Mouse (Mus musculus) forebrain, embryonic 12.5 days (tissue): ENCODE measurements around the gene Olfr70. TPM values are rescaled to one million over a fixed set of nuclear protein-coding genes. Genes with fewer than 3 reads are reported as not detected.

Source experiments
- ATAC-seq: fragments of 200-750 bp; cut with Nextera tagmentation; 2 replicates; pipeline ENCODE4 v1.8.0; 2017; ENCODE audit warnings: moderate TSS enrichment; ENCODE audit not compliant: low FRiP score
- H3K27ac ChIP-seq: fragments of 300-500 bp; sonication (generic); 2 replicates; pipeline ENCODE4 v1.5.1; 2016; ENCODE audit warnings: mild to moderate bottlenecking
- H3K27me3 ChIP-seq: fragments of 300-500 bp; sonication (generic); 2 replicates; pipeline ENCODE4 v1.6.1; 2016; ENCODE audit warnings: mild to moderate bottlenecking
- H3K36me3 ChIP-seq: fragments of 300-500 bp; sonication (generic); replicated peaks from 2 replicates; pipeline ENCODE4 v1.6.1; 2016; ENCODE audit warnings: mild to moderate bottlenecking
- H3K4me1 ChIP-seq: fragments of 300-500 bp; sonication (generic); 2 replicates; pipeline ENCODE4 v1.6.1; 2016
- H3K4me2 ChIP-seq: fragments of 300-500 bp; sonication (generic); 2 replicates; pipeline ENCODE4 v1.6.1; 2016; ENCODE audit warnings: mild to moderate bottlenecking, moderate library complexity
- H3K4me3 ChIP-seq: fragments of 300-500 bp; sonication (generic); replicated peaks from 2 replicates; pipeline ENCODE4 v1.5.1; 2016; ENCODE audit warnings: mild to moderate bottlenecking
- H3K9ac ChIP-seq: fragments of 300-500 bp; sonication (generic); 2 replicates; pipeline ENCODE4 v1.6.1; 2016; ENCODE audit warnings: mild to moderate bottlenecking
- H3K9me3 ChIP-seq: fragments of 300-500 bp; sonication (generic); 2 replicates; pipeline ENCODE4 v1.6.1; 2016
- WGBS: fragments of 180-500 bp; shearing (Covaris S2); methylation state at CpG from one replicate; pipeline ENCODE4 v1.1.7; 2016; 5-methylcytosine and 5-hydroxymethylcytosine counted together
- polyA plus RNA-seq: library from polyadenylated mRNA; unstranded; fragments of >200 nt; fragmentation: Nextera tagmentation; extraction: Ambion mirVana; gene quantifications from 2 replicates; pipeline ENCODE4 v1.2.1, GENCODE M21; 2016

Olfr70 gene
- polyA plus RNA-seq, 1 experiment from 2014 or later, result not detected

DNA sequence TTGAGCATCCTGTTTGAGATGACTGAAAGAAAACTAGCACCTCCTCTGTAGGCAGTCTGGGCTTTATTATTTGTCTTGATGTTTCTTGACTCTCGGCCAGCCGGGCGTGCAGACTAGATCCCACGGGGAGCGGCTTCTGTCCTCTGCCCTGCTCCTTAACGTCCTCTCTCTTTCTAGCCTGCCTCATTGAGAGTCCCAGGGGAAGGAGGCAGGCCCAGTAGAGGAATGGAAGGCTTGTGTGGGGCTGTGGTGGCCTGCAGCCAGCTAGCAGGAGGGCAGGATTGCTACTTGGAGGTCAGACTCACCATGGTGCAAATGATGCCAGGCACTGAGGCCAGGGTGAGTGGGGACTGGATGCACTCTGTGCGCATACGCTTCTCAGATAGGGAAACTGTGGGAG, 3.2 kb upstream of the Olfr70 start:
- 87% methylated on average over 8 of the region's 8 CpGs for WGBS
- Histone ChIP-seq H3K27me3 (no peaks in the 10 kb centered on the region), H3K4me3 (no peak overlapping the region), H3K36me3 (no peaks in the 10 kb centered on the region), H3K9ac (no peak overlapping the region), H3K27ac (no peak overlapping the region), H3K9me3 (no peaks in the 10 kb centered on the region), H3K4me1 (peaks cover 3% of the 10 kb centered on the region; the same call in 1 of the 2 replicates), H3K4me2 (no peak overlapping the region)
- no peak for ATAC-seq

DNA sequence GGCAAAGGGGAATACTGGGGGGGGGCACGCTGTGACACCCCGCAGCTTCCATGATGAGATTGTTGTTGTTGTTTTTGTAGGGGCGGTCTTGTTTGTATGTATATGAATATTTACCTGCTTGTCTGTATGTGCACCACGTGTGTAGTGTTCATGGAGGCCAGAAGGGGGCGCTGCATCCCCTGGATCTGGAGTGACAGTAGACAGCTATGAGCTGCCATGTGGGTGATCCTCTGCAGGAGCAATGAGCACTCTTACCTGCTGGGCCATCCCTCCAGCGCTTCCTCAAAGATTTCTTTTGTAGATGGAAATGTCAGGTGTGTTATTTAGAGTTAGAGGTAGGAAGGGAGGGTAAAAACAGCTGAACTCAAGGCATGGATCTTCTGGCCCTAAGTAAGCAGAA, 2.8 kb upstream of the Olfr70 start:
- no peak for ATAC-seq
- no peaks in the 10 kb centered on the region for H3K36me3 ChIP-seq
- no peak overlapping the region for H3K27ac ChIP-seq
- no peaks in the 10 kb centered on the region for H3K9me3 ChIP-seq
- H3K4me2 ChIP-seq, result no peak overlapping the region
- peaks cover 3% of the 10 kb centered on the region; the same call in 1 of the 2 replicates for H3K4me1 ChIP-seq
- no peak overlapping the region for H3K4me3 ChIP-seq
- 73% methylated on average over 6 of the region's 6 CpGs for WGBS
- no peak overlapping the region for H3K9ac ChIP-seq
- no peaks in the 10 kb centered on the region for H3K27me3 ChIP-seq

DNA sequence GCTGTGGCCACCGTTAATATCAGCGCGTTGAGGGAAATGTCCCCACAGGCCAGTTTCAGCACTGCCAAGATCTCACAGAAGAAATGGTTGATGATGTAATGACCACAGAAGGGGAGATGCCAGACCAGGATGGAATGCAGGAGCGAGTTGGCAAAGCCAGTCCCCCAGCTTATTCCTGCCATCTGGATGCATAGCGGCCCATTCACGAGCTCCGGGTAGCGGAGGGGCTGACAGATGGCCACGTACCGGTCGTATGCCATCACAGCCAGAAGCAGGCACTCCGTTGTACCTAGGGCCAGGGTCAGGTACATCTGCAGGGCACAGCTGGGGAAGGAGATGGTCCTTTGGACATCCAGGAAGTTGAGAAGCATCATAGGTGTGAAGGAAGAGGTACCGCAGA, 4.0 kb downstream of the Olfr70 start:
- no peaks in the 10 kb centered on the region for H3K9me3 ChIP-seq
- H3K4me2 ChIP-seq, result no peak overlapping the region
- no peak overlapping the region for H3K9ac ChIP-seq
- no peaks in the 10 kb centered on the region for H3K27me3 ChIP-seq
- ATAC-seq, result no peak
- no peaks in the 10 kb centered on the region; the same call in 1 of the 2 replicates for H3K36me3 ChIP-seq
- H3K27ac ChIP-seq, result no peak overlapping the region
- H3K4me1 ChIP-seq, result no peaks in the 10 kb centered on the region
- no peak overlapping the region for H3K4me3 ChIP-seq
- 91% methylated on average over 13 of the region's 13 CpGs for WGBS

DNA sequence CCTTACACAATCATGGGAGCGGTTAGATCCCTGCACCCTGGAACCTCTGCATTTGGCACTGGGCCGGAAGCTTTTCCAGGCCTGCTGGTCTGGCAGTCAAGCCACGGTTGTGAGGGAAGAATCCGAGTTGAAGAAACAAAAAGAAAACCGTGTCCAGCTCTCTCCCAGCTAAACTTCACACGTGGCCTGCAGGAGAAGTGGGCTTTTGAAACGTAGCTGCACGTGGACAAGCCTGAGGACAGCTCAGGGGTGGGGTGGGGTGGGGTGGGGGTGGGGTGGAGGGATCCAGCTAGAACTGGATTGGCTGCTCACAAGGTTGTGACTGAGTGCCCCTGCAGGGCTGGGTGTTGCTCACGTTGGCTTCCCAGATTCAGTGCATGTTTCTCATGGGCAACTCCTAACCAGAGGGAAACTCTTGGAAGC, 5.3 kb downstream of the Olfr70 start:
- Histone ChIP-seq H3K9ac (no peak overlapping the region), H3K9me3 (no peaks in the 10 kb centered on the region), H3K4me2 (no peak overlapping the region), H3K27ac (no peak overlapping the region), H3K4me3 (no peak overlapping the region), H3K4me1 (no peaks in the 10 kb centered on the region), H3K36me3 (peaks cover 6% of the 10 kb centered on the region), H3K27me3 (no peaks in the 10 kb centered on the region)
- no peak for ATAC-seq
- WGBS, result 40% methylated on average over 9 of the region's 9 CpGs

DNA sequence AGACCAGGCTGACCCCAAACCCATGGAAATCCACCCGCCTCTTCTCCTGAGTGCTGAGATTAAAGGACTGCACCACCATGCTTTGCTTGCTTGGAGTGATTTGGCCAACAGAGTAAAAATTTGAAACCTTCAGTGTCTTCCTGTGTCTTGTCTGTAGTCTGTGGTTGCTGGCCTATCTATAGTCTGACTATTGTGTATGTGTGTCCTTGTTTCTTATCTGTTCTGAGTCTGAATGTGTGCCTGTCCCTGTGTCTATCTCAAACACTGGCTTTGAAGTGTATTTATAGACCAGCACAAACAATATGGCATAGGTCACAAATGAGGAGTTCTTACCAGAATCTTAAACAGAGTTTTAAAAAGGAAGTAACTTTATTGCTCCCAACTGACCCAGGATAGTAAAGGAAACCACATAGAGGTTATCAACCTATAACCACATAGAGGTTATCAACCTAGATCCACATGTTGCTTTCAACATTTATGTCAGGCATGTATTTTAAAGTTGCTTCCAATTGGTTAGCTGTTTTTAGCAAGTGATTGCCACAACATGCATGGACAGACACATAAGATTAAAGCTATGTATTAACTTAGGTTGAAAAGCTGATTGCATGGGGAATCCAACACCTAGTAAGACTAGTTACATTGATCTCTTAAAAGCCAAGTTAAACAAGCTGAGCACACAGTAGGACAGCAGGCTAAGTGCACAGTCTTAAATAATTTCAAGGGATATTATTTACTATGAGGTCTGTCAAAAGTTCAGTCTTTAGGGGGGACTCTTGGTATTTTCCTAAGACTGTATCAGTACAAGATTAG, 6.0 kb downstream of the Olfr70 start:
- Histone ChIP-seq H3K4me2 (no peak overlapping the region), H3K9ac (no peak overlapping the region), H3K4me3 (no peak overlapping the region), H3K4me1 (no peaks in the 10 kb centered on the region), H3K36me3 (peaks cover 12% of the 10 kb centered on the region), H3K27me3 (no peaks in the 10 kb centered on the region), H3K27ac (no peak overlapping the region), H3K9me3 (no peaks in the 10 kb centered on the region)
- WGBS, result 82% methylated on average over 1 of the region's 1 CpGs
- no peak for ATAC-seq

DNA sequence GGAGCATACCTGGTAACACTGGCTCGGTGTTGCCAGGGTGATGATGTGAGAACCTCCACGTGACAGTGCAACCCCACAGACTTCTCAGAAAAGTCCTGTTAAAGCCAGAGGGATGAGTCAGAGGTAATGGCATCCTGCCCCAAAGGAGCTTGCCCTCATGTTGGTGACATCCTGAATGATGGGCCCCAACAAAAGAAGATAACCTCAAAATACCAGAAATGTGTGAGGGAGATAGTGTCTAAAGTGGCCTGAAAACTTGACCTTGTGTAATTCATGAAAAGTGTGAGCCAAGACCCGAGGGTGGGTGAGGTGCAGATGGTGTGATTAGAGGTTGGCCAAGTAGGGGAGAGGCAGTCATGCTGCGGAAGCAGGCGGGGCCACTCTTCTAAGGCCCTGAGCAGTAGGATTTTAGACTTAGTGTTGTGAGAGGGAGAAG, 6.8 kb downstream of the Olfr70 start:
- Histone ChIP-seq H3K4me1 (no peaks in the 10 kb centered on the region), H3K9ac (no peak overlapping the region), H3K27me3 (no peaks in the 10 kb centered on the region), H3K4me3 (no peak overlapping the region), H3K36me3 (peaks cover 20% of the 10 kb centered on the region), H3K9me3 (no peaks in the 10 kb centered on the region), H3K27ac (no peak overlapping the region), H3K4me2 (no peak overlapping the region)
- 78% methylated on average over 5 of the region's 5 CpGs for WGBS
- no peak for ATAC-seq

DNA sequence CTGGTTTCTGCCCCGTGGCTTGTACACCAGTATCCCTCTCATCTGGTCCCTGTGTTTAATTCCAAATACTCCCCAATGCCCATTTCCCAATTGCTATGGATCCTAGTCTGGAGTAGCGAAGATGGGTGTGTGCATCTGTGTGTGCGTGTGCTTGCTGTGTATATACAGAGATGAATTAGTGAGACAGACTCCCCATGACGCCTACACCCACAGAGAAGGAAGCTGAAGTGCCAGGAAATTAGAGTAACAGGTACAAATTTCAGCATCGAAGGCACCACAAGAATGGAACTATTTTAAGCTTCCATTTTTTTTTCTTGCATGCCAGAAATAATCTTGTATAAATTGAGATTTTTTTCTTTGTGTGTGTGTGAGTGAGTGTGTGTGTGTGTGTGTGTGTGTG, 9.6 kb downstream of the Olfr70 start:
- 90% methylated on average over 5 of the region's 5 CpGs for WGBS
- Histone ChIP-seq H3K4me3 (no peak overlapping the region), H3K4me2 (no peak overlapping the region), H3K27ac (no peak overlapping the region), H3K4me1 (no peaks in the 10 kb centered on the region), H3K27me3 (no peaks in the 10 kb centered on the region), H3K9ac (no peak overlapping the region), H3K9me3 (no peaks in the 10 kb centered on the region), H3K36me3 (peaks cover 42% of the 10 kb centered on the region)
- ATAC-seq, result no peak

DNA sequence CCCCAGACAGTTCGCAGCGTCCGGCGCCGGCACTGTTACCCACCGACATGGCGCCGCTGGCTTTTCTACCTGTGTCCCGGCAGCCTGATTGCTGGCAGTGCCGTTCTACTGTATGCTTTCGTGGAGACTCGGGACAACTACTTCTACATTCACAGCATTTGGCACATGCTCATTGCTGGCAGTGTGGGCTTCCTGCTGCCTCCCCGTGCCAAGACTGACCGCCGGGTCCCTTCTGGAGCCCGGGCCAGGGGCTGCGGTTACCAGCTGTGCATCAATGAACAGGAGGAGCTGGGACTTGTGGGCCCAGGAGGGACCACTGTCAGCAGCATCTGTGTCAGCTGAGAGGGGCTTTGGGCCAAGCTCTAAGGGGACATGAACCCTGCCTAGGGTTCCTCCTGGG, 10.6 kb downstream of the Olfr70 start:
- Histone ChIP-seq H3K36me3 (peaks cover 52% of the 10 kb centered on the region), H3K27ac (no peak overlapping the region), H3K4me3 (no peak overlapping the region), H3K9ac (no peak overlapping the region), H3K4me1 (no peaks in the 10 kb centered on the region), H3K27me3 (no peaks in the 10 kb centered on the region), H3K9me3 (no peaks in the 10 kb centered on the region), H3K4me2 (no peak overlapping the region)
- WGBS, result 95% methylated on average over 17 of the region's 17 CpGs
- ATAC-seq, result no peak

DNA sequence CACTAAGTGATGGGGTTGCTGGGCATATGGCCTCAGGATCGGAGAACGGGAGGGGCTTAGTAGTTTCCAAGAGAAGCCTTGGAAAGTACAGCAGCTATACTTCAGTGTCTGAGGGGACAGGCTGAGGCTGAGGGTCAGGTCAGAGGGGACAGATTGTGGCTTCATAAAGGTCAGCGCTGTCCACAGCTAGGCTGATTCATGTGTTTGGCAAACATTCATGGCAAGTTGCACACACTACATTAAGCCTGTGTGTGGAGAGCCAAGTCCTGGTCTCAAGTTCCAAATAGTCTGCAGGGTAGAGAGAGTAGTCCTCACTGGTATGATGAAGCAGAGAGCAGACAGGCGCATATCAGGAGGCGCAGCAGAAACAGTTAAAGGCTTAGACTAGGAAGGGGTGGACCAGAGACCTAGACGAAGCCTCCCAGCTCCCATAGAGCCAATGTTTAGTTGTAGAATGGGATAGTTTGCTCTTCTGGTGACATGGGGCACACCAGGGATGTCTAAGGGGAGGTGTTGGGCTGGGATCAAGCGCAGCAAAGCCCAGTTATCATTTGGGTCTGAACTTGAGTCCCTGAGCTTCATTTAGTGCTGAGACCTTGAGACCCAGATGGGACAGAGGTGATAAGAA, 21.1 kb downstream of the Olfr70 start:
- no peak overlapping the region for H3K4me3 ChIP-seq
- no peaks in the 10 kb centered on the region for H3K27me3 ChIP-seq
- no peak overlapping the region for H3K4me2 ChIP-seq
- peaks cover 64% of the 10 kb centered on the region for H3K36me3 ChIP-seq
- H3K9ac ChIP-seq, result no peak overlapping the region
- no peaks in the 10 kb centered on the region for H3K4me1 ChIP-seq
- ATAC-seq, result no peak
- no peak overlapping the region for H3K27ac ChIP-seq
- 92% methylated on average over 7 of the region's 7 CpGs for WGBS
- H3K9me3 ChIP-seq, result no peaks in the 10 kb centered on the region

DNA sequence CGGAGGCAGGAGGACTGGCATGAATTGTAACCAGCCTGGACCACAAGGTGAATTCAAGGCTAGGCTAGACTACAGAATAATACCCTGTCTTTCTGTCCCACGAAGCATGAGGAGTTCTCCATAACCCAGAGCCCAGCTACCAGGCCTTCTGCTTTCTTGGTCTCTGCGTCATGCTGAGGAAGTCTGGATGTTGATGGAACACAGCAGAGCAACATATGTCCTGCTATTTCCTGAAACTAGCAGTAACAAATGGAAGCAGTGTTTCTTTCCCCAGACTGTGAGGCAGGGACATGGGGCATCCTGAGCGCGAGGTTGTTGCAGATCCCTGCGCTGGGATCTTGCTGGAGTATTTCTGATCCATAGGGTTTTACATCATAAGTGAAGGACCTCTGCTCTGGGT, 22.1 kb downstream of the Olfr70 start:
- Histone ChIP-seq H3K9ac (no peak overlapping the region), H3K4me2 (no peak overlapping the region), H3K27ac (no peak overlapping the region), H3K4me3 (no peak overlapping the region), H3K36me3 (peaks cover 62% of the 10 kb centered on the region), H3K4me1 (no peaks in the 10 kb centered on the region), H3K9me3 (no peaks in the 10 kb centered on the region), H3K27me3 (no peaks in the 10 kb centered on the region)
- ATAC-seq, result no peak
- 89% methylated on average over 6 of the region's 6 CpGs for WGBS

DNA sequence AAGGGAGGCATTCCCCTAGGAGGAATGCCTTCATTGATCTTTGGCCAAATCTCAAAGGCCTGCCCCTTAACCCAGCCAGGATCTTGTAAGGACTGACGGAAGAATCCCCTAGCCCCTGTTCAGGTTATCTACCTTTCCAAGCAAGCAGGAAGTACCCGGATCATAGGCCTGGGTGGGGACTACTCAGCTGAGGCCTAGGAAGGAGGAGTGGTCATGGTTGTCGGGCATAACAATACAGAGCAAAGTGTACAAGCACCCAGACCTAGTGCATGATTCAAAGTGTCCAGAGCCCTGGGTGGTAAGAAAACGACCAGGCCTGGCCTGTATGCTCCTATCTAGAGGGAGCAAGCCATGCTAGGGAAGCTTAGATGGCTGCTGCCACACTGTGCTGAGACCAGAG, 25.0 kb downstream of the Olfr70 start:
- no peak for ATAC-seq
- H3K4me1 ChIP-seq, result peaks cover 22% of the 10 kb centered on the region
- H3K9ac ChIP-seq, result no peak overlapping the region
- no peak overlapping the region for H3K4me3 ChIP-seq
- 88% methylated on average over 4 of the region's 4 CpGs for WGBS
- H3K9me3 ChIP-seq, result no peaks in the 10 kb centered on the region
- no peak overlapping the region for H3K4me2 ChIP-seq
- peaks cover 41% of the 10 kb centered on the region for H3K36me3 ChIP-seq
- H3K27ac ChIP-seq, result no peak overlapping the region
- H3K27me3 ChIP-seq, result no peaks in the 10 kb centered on the region

DNA sequence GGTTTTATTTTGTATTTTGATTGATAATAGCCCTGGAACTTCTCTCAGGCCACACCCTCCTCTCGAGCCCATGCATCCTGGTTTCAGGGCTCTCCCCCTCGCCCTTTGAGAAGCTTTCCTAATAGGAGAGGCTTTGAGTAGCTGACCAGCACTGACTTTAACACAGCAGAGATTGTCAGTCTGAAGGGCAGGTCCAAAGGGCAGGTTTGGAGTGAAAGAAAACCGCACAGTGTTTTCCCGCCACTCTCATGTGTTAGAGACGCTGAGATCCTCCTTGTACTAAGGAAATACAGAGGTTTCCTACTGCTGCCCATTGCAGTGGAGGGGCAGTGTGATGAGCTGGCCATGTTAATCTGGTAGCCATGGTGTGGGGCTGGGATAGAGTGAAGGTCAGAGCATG, 25.6 kb downstream of the Olfr70 start:
- WGBS, result 84% methylated on average over 5 of the region's 5 CpGs
- Histone ChIP-seq H3K27ac (no peak overlapping the region), H3K27me3 (no peaks in the 10 kb centered on the region), H3K4me3 (no peak overlapping the region), H3K4me2 (no peak overlapping the region), H3K4me1 (peaks cover 29% of the 10 kb centered on the region), H3K36me3 (peaks cover 39% of the 10 kb centered on the region), H3K9me3 (no peaks in the 10 kb centered on the region), H3K9ac (no peak overlapping the region)
- ATAC-seq, result no peak

DNA sequence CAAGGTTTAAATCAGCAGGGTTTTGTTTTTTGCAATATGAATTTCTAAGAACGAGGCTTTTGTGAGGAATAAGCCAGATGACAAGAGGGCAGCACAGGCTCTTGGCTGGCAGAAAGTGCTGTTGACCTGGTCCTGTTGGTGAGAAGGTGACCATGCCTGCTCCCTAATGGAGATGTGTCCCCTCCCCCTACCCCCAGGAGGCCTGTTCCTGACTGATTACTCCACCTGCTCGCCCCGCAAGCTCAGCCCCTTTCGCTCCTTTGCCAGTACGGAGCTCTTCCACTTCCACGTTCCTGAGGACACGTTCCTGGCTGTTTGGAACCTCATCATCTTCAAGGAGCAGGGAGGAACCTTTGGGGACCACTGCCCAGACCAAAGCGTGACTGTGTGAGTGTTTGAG, 26.9 kb downstream of the Olfr70 start:
- H3K4me2 ChIP-seq, result no peak overlapping the region
- H3K27me3 ChIP-seq, result no peaks in the 10 kb centered on the region
- H3K9ac ChIP-seq, result no peak overlapping the region
- WGBS, result 85% methylated on average over 8 of the region's 8 CpGs
- ATAC-seq, result no peak
- H3K9me3 ChIP-seq, result no peaks in the 10 kb centered on the region
- H3K36me3 ChIP-seq, result peaks cover 34% of the 10 kb centered on the region
- H3K4me3 ChIP-seq, result no peak overlapping the region
- H3K4me1 ChIP-seq, result peaks cover 35% of the 10 kb centered on the region
- H3K27ac ChIP-seq, result no peak overlapping the region
